Mouse (Mus musculus): ENCODE results near the gene Apba2. TPM values are rescaled to one million over a fixed set of nuclear protein-coding genes. Genes with fewer than 3 reads are reported as not detected.

The Apba2 gene
- polyA plus RNA-seq, 1 experiment, result not detected

GRCm38 (mm10) chr7:64741333-64742307 lies 240.1 kb downstream of the Apba2 start:
- H3K27me3 ChIP-seq (ENCODE audit: control insufficient read depth, insufficient read depth, insufficient read length), result peaks cover 6% of the 10 kb centered on the region
- no peak for TF ChIP-seq SRF (IDR thresholded peaks at IDR 0.05; ENCODE audit: control insufficient read depth, insufficient read length, low read depth)
- H3ac ChIP-seq (ENCODE audit: control insufficient read depth, insufficient read length), result no peak overlapping the region

GRCm38 (mm10) chr7:64743610-64744009 lies 242.1 kb downstream of the Apba2 start:
- no peak overlapping the region for H3ac ChIP-seq (ENCODE audit: control insufficient read depth, insufficient read length)
- H3K4me2 ChIP-seq (ENCODE audit: low read depth), result no peak overlapping the region
- H3K79me2 ChIP-seq (ENCODE audit: control insufficient read depth, insufficient read depth), result no peaks in the 10 kb centered on the region
- TF ChIP-seq MAX (IDR thresholded peaks at IDR 0.05; ENCODE audit: low read depth) (no peak), POLR2AphosphoS2 (IDR thresholded peaks at IDR 0.05; ENCODE audit: insufficient read length, low read depth) (no peak), USF1 (IDR thresholded peaks at IDR 0.05; ENCODE audit: low read depth) (no peak), MYOG (IDR thresholded peaks at IDR 0.05; ENCODE audit: control insufficient read depth in 1 of 3, insufficient read depth in 1 of 3, insufficient read length in 2 of 3, low read depth in 2 of 3) (no peak), CEBPB (IDR thresholded peaks at IDR 0.05; ENCODE audit: insufficient read depth, poor library complexity, severe bottlenecking) (no peak), POLR2A (IDR thresholded peaks at IDR 0.05; ENCODE audit: insufficient read length, low read depth) (no peak), E2F4 (IDR thresholded peaks at IDR 0.05; ENCODE audit: insufficient read depth) (no peak), TCF3 (IDR thresholded peaks at IDR 0.05; ENCODE audit: insufficient read length, low read depth) (no peak), MYOD1 (IDR thresholded peaks at IDR 0.05; ENCODE audit: control insufficient read depth in 1 of 3, insufficient read length in 2 of 3, low read depth in 2 of 3) (no peak), REST (IDR thresholded peaks at IDR 0.05; ENCODE audit: insufficient read depth, insufficient read length) (no peak)
- no peak overlapping the region for H3K4me3 ChIP-seq
- H3K36me3 ChIP-seq (ENCODE audit: control insufficient read depth, insufficient read depth), result no peaks in the 10 kb centered on the region
- H3K27me3 ChIP-seq (ENCODE audit: control insufficient read depth, insufficient read depth, insufficient read length), result peaks cover 6% of the 10 kb centered on the region

More at GRCm38 (mm10) chr7:64741333-64742307, 240.1 kb downstream of the Apba2 start:
- H3K4me2 ChIP-seq (ENCODE audit: low read depth), result no peak overlapping the region
- no peaks in the 10 kb centered on the region for H3K36me3 ChIP-seq (ENCODE audit: control insufficient read depth, insufficient read depth)
- no peaks in the 10 kb centered on the region for H3K79me2 ChIP-seq (ENCODE audit: control insufficient read depth, insufficient read depth)
- H3K4me3 ChIP-seq, result no peak overlapping the region

GRCm38 (mm10) chr7:64751465-64751864 lies 250.0 kb downstream of the Apba2 start:
- Histone ChIP-seq H3ac (ENCODE audit: control insufficient read depth, insufficient read length) (no peak overlapping the region), H3K4me2 (ENCODE audit: low read depth) (no peak overlapping the region), H3K27me3 (ENCODE audit: control insufficient read depth, insufficient read depth, insufficient read length) (no peaks in the 10 kb centered on the region), H3K36me3 (ENCODE audit: control insufficient read depth, insufficient read depth) (no peaks in the 10 kb centered on the region), H3K79me2 (ENCODE audit: control insufficient read depth, insufficient read depth) (no peaks in the 10 kb centered on the region), H3K4me3 (no peak overlapping the region)
- TF ChIP-seq MYOD1 (IDR thresholded peaks at IDR 0.05; ENCODE audit: control insufficient read depth in 1 of 3, insufficient read length in 2 of 3, low read depth in 2 of 3), result no peak
- no peak for TF ChIP-seq USF1 (IDR thresholded peaks at IDR 0.05; ENCODE audit: low read depth)
- TF ChIP-seq E2F4 (IDR thresholded peaks at IDR 0.05; ENCODE audit: insufficient read depth), result no peak
- no peak for TF ChIP-seq TCF12 (IDR thresholded peaks at IDR 0.05; ENCODE audit: insufficient read depth, poor library complexity, severe bottlenecking)
- no peak for TF ChIP-seq TCF3 (IDR thresholded peaks at IDR 0.05; ENCODE audit: insufficient read length, low read depth)
- no peak for TF ChIP-seq POLR2AphosphoS2 (IDR thresholded peaks at IDR 0.05; ENCODE audit: insufficient read length, low read depth)
- no peak for TF ChIP-seq POLR2A (IDR thresholded peaks at IDR 0.05; ENCODE audit: insufficient read length, low read depth)
- TF ChIP-seq SRF (IDR thresholded peaks at IDR 0.05; ENCODE audit: control insufficient read depth, insufficient read length, low read depth), result no peak

GRCm38 (mm10) chr7:64752133-64752532 lies 250.6 kb downstream of the Apba2 start:
- Histone ChIP-seq H3K27me3 (ENCODE audit: control insufficient read depth, insufficient read depth, insufficient read length) (no peaks in the 10 kb centered on the region), H3K4me2 (ENCODE audit: low read depth) (no peak overlapping the region), H3K36me3 (ENCODE audit: control insufficient read depth, insufficient read depth) (no peaks in the 10 kb centered on the region), H3ac (ENCODE audit: control insufficient read depth, insufficient read length) (no peak overlapping the region), H3K4me3 (no peak overlapping the region), H3K79me2 (ENCODE audit: control insufficient read depth, insufficient read depth) (no peaks in the 10 kb centered on the region)
- no peak for TF ChIP-seq POLR2A (IDR thresholded peaks at IDR 0.05; ENCODE audit: insufficient read length, low read depth)
- no peak for TF ChIP-seq USF1 (IDR thresholded peaks at IDR 0.05; ENCODE audit: low read depth)
- no peak for TF ChIP-seq SRF (IDR thresholded peaks at IDR 0.05; ENCODE audit: control insufficient read depth, insufficient read length, low read depth)
- TF ChIP-seq MYOD1 (IDR thresholded peaks at IDR 0.05; ENCODE audit: control insufficient read depth in 1 of 3, insufficient read length in 2 of 3, low read depth in 2 of 3), result no peak
- no peak for TF ChIP-seq MYOG (IDR thresholded peaks at IDR 0.05; ENCODE audit: control insufficient read depth in 1 of 3, insufficient read depth in 1 of 3, insufficient read length in 2 of 3, low read depth in 2 of 3)
- TF ChIP-seq POLR2AphosphoS2 (IDR thresholded peaks at IDR 0.05; ENCODE audit: insufficient read length, low read depth), result no peak

- H3K27me3 ChIP-seq (ENCODE audit: control insufficient read depth, insufficient read depth, insufficient read length), result no peaks in the 10 kb centered on the region
- no peak overlapping the region for H3ac ChIP-seq (ENCODE audit: control insufficient read depth, insufficient read length)
- TF ChIP-seq TCF12 (IDR thresholded peaks at IDR 0.05; ENCODE audit: insufficient read depth, poor library complexity, severe bottlenecking) (no peak), REST (IDR thresholded peaks at IDR 0.05; ENCODE audit: insufficient read depth, insufficient read length) (no peak), TCF3 (IDR thresholded peaks at IDR 0.05; ENCODE audit: insufficient read length, low read depth) (no peak), SRF (IDR thresholded peaks at IDR 0.05; ENCODE audit: control insufficient read depth, insufficient read length, low read depth) (no peak), E2F4 (IDR thresholded peaks at IDR 0.05; ENCODE audit: insufficient read depth) (no peak), CEBPB (IDR thresholded peaks at IDR 0.05; ENCODE audit: insufficient read depth, poor library complexity, severe bottlenecking) (no peak), POLR2AphosphoS2 (IDR thresholded peaks at IDR 0.05; ENCODE audit: insufficient read length, low read depth) (no peak), USF1 (IDR thresholded peaks at IDR 0.05; ENCODE audit: low read depth) (no peak)
- H3K36me3 ChIP-seq (ENCODE audit: control insufficient read depth, insufficient read depth), result no peaks in the 10 kb centered on the region
- H3K4me2 ChIP-seq (ENCODE audit: low read depth), result no peak overlapping the region
- no peak overlapping the region for H3K4me3 ChIP-seq
- no peaks in the 10 kb centered on the region for H3K79me2 ChIP-seq (ENCODE audit: control insufficient read depth, insufficient read depth)
These were observed 252.2 kb downstream of the Apba2 start for GRCm38 (mm10) chr7:64753678-64754077.

Data from myocyte (in vitro differentiated cells).